Mouse (Mus musculus): ENCODE data around the gene Lbhd2. TPM values are rescaled to one million over a fixed set of nuclear protein-coding genes. Genes with fewer than 3 reads are reported as not detected.

Gene Lbhd2
- polyA plus RNA-seq, 1 experiment: 0.72 TPM

- peak overlapping the region; percentile 27; the same call in 1 of the 2 replicates for H3K27ac ChIP-seq (ENCODE audit: control insufficient read depth, insufficient read depth, low read depth, low read length)
- H3K4me1 ChIP-seq (ENCODE audit: control insufficient read depth, insufficient read depth, low read length): peaks cover 14% of the 10 kb centered on the region
- no peak overlapping the region for H3K4me3 ChIP-seq (ENCODE audit: control insufficient read depth, low read depth, low read length)
- H3K27me3 ChIP-seq (ENCODE audit: control insufficient read depth, insufficient read depth, low read length): no peaks in the 10 kb centered on the region
- TF ChIP-seq CTCF (IDR thresholded peaks at IDR 0.05; ENCODE audit: control insufficient read depth, insufficient read depth, insufficient replicate concordance, low read depth, low read length) (no peak), POLR2A (IDR thresholded peaks at IDR 0.05; ENCODE audit: control insufficient read depth, low read depth, low read length) (no peak)
- no peaks in the 10 kb centered on the region for H3K36me3 ChIP-seq (ENCODE audit: control insufficient read depth, insufficient read depth, low read length)
Measured at GRCm38 (mm10) chr12:111378812-111379211, 27.8 kb upstream of the Lbhd2 start.

DNA sequence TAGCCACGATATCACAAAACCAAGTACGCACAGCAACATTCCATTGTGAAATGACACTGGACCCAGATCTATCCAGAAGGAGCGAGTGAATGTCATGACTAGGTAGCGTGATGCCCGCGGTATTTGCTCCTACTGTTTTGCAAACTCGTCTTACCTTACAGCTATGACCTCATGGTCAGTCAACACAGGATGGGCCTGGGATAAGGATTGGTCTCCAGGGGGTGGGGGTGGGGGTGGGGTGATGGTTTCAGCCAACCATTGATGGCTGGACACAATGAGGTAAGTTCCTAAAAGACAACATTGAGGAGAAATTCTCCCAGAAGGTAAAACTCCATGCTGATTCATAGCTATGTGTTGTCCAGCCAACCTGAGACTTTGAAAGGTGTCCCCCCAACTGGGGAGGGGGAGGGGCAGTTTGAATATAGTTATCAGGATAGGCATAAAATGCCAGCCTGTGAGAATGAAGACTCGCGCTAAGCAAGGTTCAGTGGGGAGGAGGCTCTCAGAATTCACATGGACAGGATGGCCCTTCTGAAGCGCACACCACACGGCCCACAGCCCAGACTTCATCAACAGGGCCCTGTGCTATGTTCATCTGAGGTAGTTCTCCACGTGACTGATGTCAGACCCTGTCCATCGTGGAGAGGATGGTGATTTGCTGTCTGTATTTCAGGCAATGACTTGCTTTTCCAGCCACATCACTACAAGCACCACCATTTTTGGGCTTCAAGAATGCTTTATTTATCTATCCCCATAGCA lies 20.5 kb upstream of the Lbhd2 start:
- H3K4me1 ChIP-seq (ENCODE audit: control insufficient read depth, insufficient read depth, low read length): no peaks in the 10 kb centered on the region; the same call in 1 of the 2 replicates
- no peak overlapping the region for H3K4me3 ChIP-seq (ENCODE audit: control insufficient read depth, low read depth, low read length)
- H3K27me3 ChIP-seq (ENCODE audit: control insufficient read depth, insufficient read depth, low read length): no peaks in the 10 kb centered on the region
- H3K36me3 ChIP-seq (ENCODE audit: control insufficient read depth, insufficient read depth, low read length): no peaks in the 10 kb centered on the region
- no peak for TF ChIP-seq CTCF (IDR thresholded peaks at IDR 0.05; ENCODE audit: control insufficient read depth, insufficient read depth, insufficient replicate concordance, low read depth, low read length)
- TF ChIP-seq POLR2A (IDR thresholded peaks at IDR 0.05; ENCODE audit: control insufficient read depth, low read depth, low read length): no peak
- no peak overlapping the region for H3K27ac ChIP-seq (ENCODE audit: control insufficient read depth, insufficient read depth, low read depth, low read length)

GRCm38 (mm10) chr12:111386642-111387120 lies 19.9 kb upstream of the Lbhd2 start:
- TF ChIP-seq POLR2A (IDR thresholded peaks at IDR 0.05; ENCODE audit: control insufficient read depth, low read depth, low read length): no peak
- Histone ChIP-seq H3K4me3 (ENCODE audit: control insufficient read depth, low read depth, low read length) (no peak overlapping the region), H3K4me1 (ENCODE audit: control insufficient read depth, insufficient read depth, low read length) (no peaks in the 10 kb centered on the region; the same call in 1 of the 2 replicates), H3K27me3 (ENCODE audit: control insufficient read depth, insufficient read depth, low read length) (no peaks in the 10 kb centered on the region), H3K36me3 (ENCODE audit: control insufficient read depth, insufficient read depth, low read length) (no peaks in the 10 kb centered on the region), H3K27ac (ENCODE audit: control insufficient read depth, insufficient read depth, low read depth, low read length) (no peak overlapping the region)

GRCm38 (mm10) chr12:111387146-111387545 lies 19.5 kb upstream of the Lbhd2 start:
- no peaks in the 10 kb centered on the region for H3K36me3 ChIP-seq (ENCODE audit: control insufficient read depth, insufficient read depth, low read length)
- TF ChIP-seq POLR2A (IDR thresholded peaks at IDR 0.05; ENCODE audit: control insufficient read depth, low read depth, low read length) (no peak), CTCF (IDR thresholded peaks at IDR 0.05; ENCODE audit: control insufficient read depth, insufficient read depth, insufficient replicate concordance, low read depth, low read length) (no peak)
- H3K4me1 ChIP-seq (ENCODE audit: control insufficient read depth, insufficient read depth, low read length): no peaks in the 10 kb centered on the region; the same call in 1 of the 2 replicates
- H3K4me3 ChIP-seq (ENCODE audit: control insufficient read depth, low read depth, low read length): no peak overlapping the region
- H3K27ac ChIP-seq (ENCODE audit: control insufficient read depth, insufficient read depth, low read depth, low read length): no peak overlapping the region
- H3K27me3 ChIP-seq (ENCODE audit: control insufficient read depth, insufficient read depth, low read length): no peaks in the 10 kb centered on the region

- TF ChIP-seq POLR2A (IDR thresholded peaks at IDR 0.05; ENCODE audit: control insufficient read depth, low read depth, low read length): no peak
- no peak for TF ChIP-seq CTCF (IDR thresholded peaks at IDR 0.05; ENCODE audit: control insufficient read depth, insufficient read depth, insufficient replicate concordance, low read depth, low read length)
- no peaks in the 10 kb centered on the region for H3K27me3 ChIP-seq (ENCODE audit: control insufficient read depth, insufficient read depth, low read length)
- no peak overlapping the region for H3K4me3 ChIP-seq (ENCODE audit: control insufficient read depth, low read depth, low read length)
- peaks cover 2% of the 10 kb centered on the region for H3K4me1 ChIP-seq (ENCODE audit: control insufficient read depth, insufficient read depth, low read length)
- H3K27ac ChIP-seq (ENCODE audit: control insufficient read depth, insufficient read depth, low read depth, low read length): no peak overlapping the region
- no peaks in the 10 kb centered on the region for H3K36me3 ChIP-seq (ENCODE audit: control insufficient read depth, insufficient read depth, low read length)
Measured at GRCm38 (mm10) chr12:111394008-111394407, 12.6 kb upstream of the Lbhd2 start.

DNA sequence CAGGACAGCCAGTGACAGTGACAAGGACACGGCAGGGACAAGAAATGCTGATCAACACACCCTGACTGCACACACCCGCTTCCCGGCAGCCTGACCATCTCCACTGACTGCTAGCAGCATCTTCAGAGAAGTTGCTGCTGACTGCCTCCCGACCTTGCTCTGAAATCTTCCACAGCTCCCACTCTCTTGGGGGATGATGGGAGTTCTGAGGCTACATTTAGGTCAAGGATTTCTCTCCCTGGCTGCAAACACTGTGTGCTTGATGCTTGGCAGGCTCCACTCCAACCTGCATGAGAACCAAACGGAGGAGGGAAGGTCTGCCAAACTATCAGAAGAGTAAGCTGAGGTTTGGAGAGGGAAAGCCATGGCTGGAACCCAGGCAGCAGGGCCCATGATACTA lies 9.6 kb upstream of the Lbhd2 start:
- TF ChIP-seq POLR2A (IDR thresholded peaks at IDR 0.05; ENCODE audit: control insufficient read depth, low read depth, low read length) (0 out of 2 replicates have a peak, but pooled peaks have one; percentile 46), CTCF (IDR thresholded peaks at IDR 0.05; ENCODE audit: control insufficient read depth, insufficient read depth, insufficient replicate concordance, low read depth, low read length) (no peak)
- Histone ChIP-seq H3K4me1 (ENCODE audit: control insufficient read depth, insufficient read depth, low read length) (peaks cover 2% of the 10 kb centered on the region), H3K27me3 (ENCODE audit: control insufficient read depth, insufficient read depth, low read length) (no peaks in the 10 kb centered on the region), H3K4me3 (ENCODE audit: control insufficient read depth, low read depth, low read length) (no peak overlapping the region), H3K36me3 (ENCODE audit: control insufficient read depth, insufficient read depth, low read length) (no peaks in the 10 kb centered on the region), H3K27ac (ENCODE audit: control insufficient read depth, insufficient read depth, low read depth, low read length) (peak overlapping the region; percentile 59)

GRCm38 (mm10) chr12:111401454-111402184 lies 5.0 kb upstream of the Lbhd2 start:
- Histone ChIP-seq H3K36me3 (ENCODE audit: control insufficient read depth, insufficient read depth, low read length) (no peaks in the 10 kb centered on the region), H3K27ac (ENCODE audit: control insufficient read depth, insufficient read depth, low read depth, low read length) (no peak overlapping the region), H3K4me3 (ENCODE audit: control insufficient read depth, low read depth, low read length) (no peak overlapping the region), H3K4me1 (ENCODE audit: control insufficient read depth, insufficient read depth, low read length) (peaks cover 2% of the 10 kb centered on the region), H3K27me3 (ENCODE audit: control insufficient read depth, insufficient read depth, low read length) (no peaks in the 10 kb centered on the region)
- TF ChIP-seq POLR2A (IDR thresholded peaks at IDR 0.05; ENCODE audit: control insufficient read depth, low read depth, low read length) (no peak), CTCF (IDR thresholded peaks at IDR 0.05; ENCODE audit: control insufficient read depth, insufficient read depth, insufficient replicate concordance, low read depth, low read length) (peak; percentile 87)
